Mouse (Mus musculus) ES-E14 (cell line): ENCODE results near the gene Adamts2. TPM values are rescaled to one million over a fixed set of nuclear protein-coding genes. Genes with fewer than 3 reads are reported as not detected.

Experiments used
- DNase-seq: peaks from one replicate; pipeline ENCODE4 v3.0.0-alpha.2; 2013; ENCODE audit warnings: low read depth, low spot score
- H3K27ac ChIP-seq: 2 replicates; pipeline ENCODE4 v1.5.1; 2012; ENCODE audit warnings: low read depth, mild to moderate bottlenecking, low read length, moderate library complexity, mixed read lengths; ENCODE audit not compliant: poor library complexity, insufficient read depth, severe bottlenecking
- H3K36me3 ChIP-seq: 2 replicates; pipeline ENCODE4 v1.6.1; 2012; ENCODE audit warnings: mild to moderate bottlenecking, low read length, moderate library complexity, mixed read lengths; ENCODE audit not compliant: control insufficient read depth, poor library complexity, insufficient read depth, severe bottlenecking
- H3K4me1 ChIP-seq, 2 experiments: fragments of 150-350 bp in 1 of 2; sonication (generic) in 1 of 2; 2 replicates each; pipeline ENCODE4 v1.6.1; 2012; ENCODE audit warnings: low read length in 2 of 2, mild to moderate bottlenecking in 1 of 2, mixed read lengths in 1 of 2; ENCODE audit not compliant: control insufficient read depth in 2 of 2, insufficient read depth in 2 of 2, poor library complexity in 1 of 2
- H3K4me3 ChIP-seq, 2 experiments: fragments of 150-350 bp in 1 of 2; sonication (generic) in 1 of 2; 2 replicates each; pipeline ENCODE4 v1.5.1; 2012; ENCODE audit warnings: low read length in 2 of 2, low read depth in 1 of 2, mild to moderate bottlenecking in 1 of 2, mixed read lengths in 1 of 2; ENCODE audit not compliant: insufficient read depth in 1 of 2, poor library complexity in 1 of 2, severe bottlenecking in 1 of 2
- H3K9ac ChIP-seq: 2 replicates; pipeline ENCODE4 v1.6.1; 2012; ENCODE audit warnings: low read depth, mild to moderate bottlenecking, low read length, mixed read lengths; ENCODE audit not compliant: poor library complexity, insufficient read depth, severe bottlenecking
- H3K9me3 ChIP-seq: fragments of 150-350 bp; sonication (generic); 2 replicates; pipeline ENCODE4 v1.6.1; 2012; ENCODE audit warnings: low read depth, mild to moderate bottlenecking, low read length; ENCODE audit not compliant: control insufficient read depth, insufficient read depth
- CHD2 ChIP-seq: IDR thresholded peaks from 2 replicates; pipeline ENCODE4 v1.6.1; 2014; ENCODE audit warnings: mild to moderate bottlenecking, low read depth, low read length, inconsistent platforms
- HCFC1 ChIP-seq: IDR thresholded peaks from 2 replicates; pipeline ENCODE4 v1.6.1; 2012; ENCODE audit warnings: low read length, inconsistent platforms, borderline replicate concordance; ENCODE audit not compliant: insufficient read depth
- MAFK ChIP-seq: IDR thresholded peaks from 2 replicates; pipeline ENCODE4 v1.6.1; 2014; ENCODE audit warnings: mild to moderate bottlenecking, low read depth, low read length, inconsistent platforms; ENCODE audit not compliant: insufficient read depth
- ZC3H11A ChIP-seq: IDR thresholded peaks from 2 replicates; pipeline ENCODE4 v1.6.1; 2012; ENCODE audit warnings: low read depth, mild to moderate bottlenecking, inconsistent platforms, low read length, borderline replicate concordance
- ZNF384 ChIP-seq: IDR thresholded peaks from 2 replicates; pipeline ENCODE4 v1.6.1; 2012; ENCODE audit warnings: low read depth, low read length, inconsistent platforms
- in situ Hi-C, 2 experiments: fragments of 600-800 bp; cut with MboI; formaldehyde crosslinking; loops; one replicate each; pipeline ENCODE4 v1.15.1; 2025; ENCODE audit warnings: low sequenced_read_pairs in 2 of 2, inconsistent platforms in 1 of 2; ENCODE audit not compliant: unreplicated experiment in 2 of 2
- total RNA-seq: library from RNA; depleted of rRNA; stranded (reverse); fragments of 300-350 nt; gene quantifications from 2 replicates; pipeline ENCODE4 v1.2.3, GENCODE M21; 2012

Adamts2 gene
- total RNA-seq, 1 experiment, result 1.1 TPM

DNA sequence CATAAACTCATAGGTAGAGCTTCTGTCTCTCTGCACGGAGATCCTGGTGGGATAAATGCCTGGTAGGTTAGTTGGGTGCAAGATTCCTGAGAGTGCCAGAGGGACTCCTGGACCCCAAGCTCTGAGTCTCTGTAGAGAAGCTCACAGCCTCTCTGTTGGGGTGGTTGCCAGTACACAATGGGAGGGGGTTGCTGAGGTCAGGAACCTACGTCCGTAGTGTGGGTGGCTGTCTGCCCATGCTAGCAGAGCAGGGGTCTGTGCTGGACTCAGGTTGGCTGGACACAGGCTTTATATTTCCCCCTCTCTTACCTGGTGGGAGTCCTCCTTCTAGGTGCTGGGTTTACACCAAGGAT is 37.0 kb downstream of the Adamts2 start:
- in situ Hi-C loops, result no loop called here
- no peaks in the 10 kb centered on the region for H3K36me3 ChIP-seq
- H3K4me3 ChIP-seq, result no peak overlapping the region
- no peaks in the 10 kb centered on the region for H3K9me3 ChIP-seq
- H3K9ac ChIP-seq, result no peak overlapping the region
- no peaks in the 10 kb centered on the region for H3K4me1 ChIP-seq
- TF ChIP-seq MAFK (no peak), ZC3H11A (no peak), HCFC1 (no peak), ZNF384 (no peak)
- H3K27ac ChIP-seq, result no peak overlapping the region
- no peak for DNase-seq

DNA sequence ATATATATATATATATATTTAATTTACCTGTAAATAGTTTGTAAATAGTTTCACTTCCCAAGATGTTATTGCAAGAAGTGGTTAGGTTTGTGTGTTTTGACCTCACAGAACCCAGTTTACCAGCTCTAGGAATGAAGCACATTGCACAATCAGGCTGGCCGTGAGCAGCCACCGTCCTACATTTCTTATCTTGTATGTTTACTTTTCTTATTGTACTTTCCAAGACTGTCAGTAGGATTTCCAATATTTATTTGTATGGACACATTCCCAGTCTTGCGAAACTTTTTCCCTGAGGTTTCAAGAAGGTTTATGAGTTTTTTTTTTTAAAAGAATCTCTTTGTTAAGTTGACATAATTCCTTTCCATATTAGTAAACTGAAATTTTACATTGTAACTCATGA is 40.7 kb downstream of the Adamts2 start:
- Histone ChIP-seq H3K9ac (no peak overlapping the region), H3K27ac (no peak overlapping the region), H3K4me3 (no peak overlapping the region), H3K36me3 (no peaks in the 10 kb centered on the region), H3K4me1 (no peaks in the 10 kb centered on the region), H3K9me3 (no peaks in the 10 kb centered on the region)
- in situ Hi-C loops, result no loop called here
- no peak for DNase-seq
- TF ChIP-seq ZNF384 (no peak), MAFK (no peak), ZC3H11A (no peak), HCFC1 (no peak)

DNA sequence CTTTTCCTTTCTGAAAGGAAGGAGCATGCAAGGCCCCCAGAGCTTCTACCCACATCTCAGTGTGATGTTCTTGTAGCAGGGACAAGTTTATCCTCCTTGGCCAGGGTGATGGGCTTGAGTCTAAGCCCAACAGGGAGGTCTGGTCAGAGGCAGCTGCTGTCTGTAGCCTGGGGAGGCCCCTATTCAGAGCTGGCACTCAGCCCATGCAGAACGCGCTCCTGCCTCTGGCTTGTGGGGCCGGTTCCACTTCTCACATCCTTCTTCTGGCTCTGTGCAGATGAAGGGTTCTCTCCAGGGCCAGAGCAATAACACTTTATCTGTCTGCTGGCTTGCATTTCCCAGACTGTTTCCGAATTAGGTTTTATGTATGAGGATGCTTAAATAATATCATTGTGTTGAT is 44.3 kb downstream of the Adamts2 start:
- no peak for DNase-seq
- no peak overlapping the region for H3K27ac ChIP-seq
- H3K9me3 ChIP-seq, result no peaks in the 10 kb centered on the region
- no peaks in the 10 kb centered on the region for H3K4me1 ChIP-seq
- H3K9ac ChIP-seq, result no peak overlapping the region
- no peaks in the 10 kb centered on the region for H3K36me3 ChIP-seq
- TF ChIP-seq CHD2 (no peak), ZC3H11A (no peak), HCFC1 (no peak), MAFK (no peak), ZNF384 (no peak)
- in situ Hi-C loops, result no loop called here
- no peak overlapping the region for H3K4me3 ChIP-seq

GRCm38 (mm10) chr11:50648143-50648807 is 46.4 kb downstream of the Adamts2 start:
- in situ Hi-C loops, result no loop called here
- Histone ChIP-seq H3K4me1 (no peaks in the 10 kb centered on the region), H3K36me3 (no peaks in the 10 kb centered on the region), H3K27ac (no peak overlapping the region), H3K9ac (no peak overlapping the region), H3K9me3 (no peaks in the 10 kb centered on the region), H3K4me3 (no peak overlapping the region)
- TF ChIP-seq ZNF384, result no peak
- no peak for TF ChIP-seq ZC3H11A
- no peak for TF ChIP-seq MAFK
- no peak for TF ChIP-seq HCFC1
- TF ChIP-seq CHD2, result no peak
- DNase-seq, result no peak

DNA sequence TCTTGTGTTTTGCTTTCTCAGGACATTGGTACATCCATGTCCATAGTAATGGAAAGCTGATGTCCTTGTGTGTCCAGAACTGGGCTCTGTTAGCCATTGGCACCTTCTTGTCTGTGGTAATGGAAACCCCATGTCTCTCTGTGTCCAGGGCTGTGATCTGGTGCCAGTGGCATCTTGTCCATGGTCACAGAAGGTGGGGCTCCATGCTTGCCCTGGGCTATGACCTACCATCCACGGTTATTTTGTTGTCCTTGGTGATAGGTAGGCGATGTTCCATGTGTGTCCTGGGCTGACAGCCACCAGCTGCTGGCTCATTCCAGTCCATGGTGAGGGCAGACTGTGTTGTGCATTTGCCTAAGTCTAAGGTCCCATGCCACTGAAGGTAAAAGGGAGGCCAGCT is 48.2 kb downstream of the Adamts2 start:
- in situ Hi-C loops, result no loop called here
- DNase-seq, result no peak

More for the DNA sequence above, 48.2 kb downstream of the Adamts2 start:
- Histone ChIP-seq H3K36me3 (no peaks in the 10 kb centered on the region), H3K4me1 (no peaks in the 10 kb centered on the region), H3K9me3 (no peaks in the 10 kb centered on the region), H3K9ac (no peak overlapping the region), H3K4me3 (no peak overlapping the region), H3K27ac (no peak overlapping the region)
- no peak for TF ChIP-seq CHD2
- no peak for TF ChIP-seq ZC3H11A
- no peak for TF ChIP-seq HCFC1
- TF ChIP-seq ZNF384, result no peak
- TF ChIP-seq MAFK, result no peak
